Mouse (Mus musculus): Measurements from ENCODE around the gene Kcnk1.

Gene Kcnk1

GRCm38 (mm10) chr8:125996031-125996839 is 1.3 kb downstream of the Kcnk1 start:
- no peak for DNase-seq (ENCODE audit: low read depth, low spot score)

GRCm38 (mm10) chr8:125996980-125997379 is 2.0 kb downstream of the Kcnk1 start:
- no peak for DNase-seq (ENCODE audit: low read depth, low spot score)

- DNase-seq (ENCODE audit: low read depth, low spot score): no peak
Measured at GRCm38 (mm10) chr8:125997550-125997949, 2.6 kb downstream of the Kcnk1 start.

- no peak for DNase-seq (ENCODE audit: low read depth, low spot score)
Measured at GRCm38 (mm10) chr8:125999842-126000395, 4.9 kb downstream of the Kcnk1 start.

- DNase-seq (ENCODE audit: low read depth, low spot score): no peak
Measured at GRCm38 (mm10) chr8:126003546-126003945, 8.6 kb downstream of the Kcnk1 start.

- DNase-seq (ENCODE audit: low read depth, low spot score): no peak
Measured at GRCm38 (mm10) chr8:126004953-126005352, 10.0 kb downstream of the Kcnk1 start.

GRCm38 (mm10) chr8:126006310-126006990 is 11.5 kb downstream of the Kcnk1 start:
- DNase-seq (ENCODE audit: low read depth, low spot score): no peak

- DNase-seq (ENCODE audit: low read depth, low spot score): no peak
Measured at GRCm38 (mm10) chr8:126007538-126008330, 12.8 kb downstream of the Kcnk1 start.

GRCm38 (mm10) chr8:126008945-126009344 is 14.0 kb downstream of the Kcnk1 start:
- no peak for DNase-seq (ENCODE audit: low read depth, low spot score)

GRCm38 (mm10) chr8:126010900-126011299 is 15.9 kb downstream of the Kcnk1 start:
- no peak for DNase-seq (ENCODE audit: low read depth, low spot score)

GRCm38 (mm10) chr8:126012334-126012733 is 17.4 kb downstream of the Kcnk1 start:
- DNase-seq (ENCODE audit: low read depth, low spot score): no peak

GRCm38 (mm10) chr8:126013646-126014045 is 18.7 kb downstream of the Kcnk1 start:
- no peak for DNase-seq (ENCODE audit: low read depth, low spot score)

GRCm38 (mm10) chr8:126021932-126022331 is 27.0 kb downstream of the Kcnk1 start:
- DNase-seq (ENCODE audit: low read depth, low spot score): no peak

GRCm38 (mm10) chr8:126023706-126024305 is 28.8 kb downstream of the Kcnk1 start:
- DNase-seq (ENCODE audit: low read depth, low spot score): no peak

GRCm38 (mm10) chr8:126024891-126025290 is 29.9 kb downstream of the Kcnk1 start:
- DNase-seq (ENCODE audit: low read depth, low spot score): no peak

GRCm38 (mm10) chr8:126026121-126026520 is 31.2 kb downstream of the Kcnk1 start:
- no peak for DNase-seq (ENCODE audit: low read depth, low spot score)

GRCm38 (mm10) chr8:126026584-126026983 is 31.6 kb downstream of the Kcnk1 start:
- no peak for DNase-seq (ENCODE audit: low read depth, low spot score)

- DNase-seq (ENCODE audit: low read depth, low spot score): no peak
Measured at GRCm38 (mm10) chr8:126027486-126027885, 32.5 kb downstream of the Kcnk1 start.

GRCm38 (mm10) chr8:126028941-126029340 is 34.0 kb downstream of the Kcnk1 start:
- no peak for DNase-seq (ENCODE audit: low read depth, low spot score)

- DNase-seq (ENCODE audit: low read depth, low spot score): no peak
Measured at GRCm38 (mm10) chr8:126032776-126033175, 37.8 kb downstream of the Kcnk1 start.

GRCm38 (mm10) chr8:126035046-126035445 is 40.1 kb downstream of the Kcnk1 start:
- no peak for DNase-seq (ENCODE audit: low read depth, low spot score)
